Mouse (Mus musculus) adrenal gland, postnatal 10 days (tissue): ENCODE results near the gene Pkd1l1. TPM values are rescaled to one million over a fixed set of nuclear protein-coding genes. Genes with fewer than 3 reads are reported as not detected.
A peak's percentile ranks its signal among the peaks of the same experiment; 100 is the strongest.

Experiments used
- DNase-seq: peaks from one replicate; pipeline ENCODE4 v3.0.0; 2021; ENCODE audit warnings: mixed read lengths
- total RNA-seq, 2 experiments: library from RNA; stranded (reverse); gene quantifications; 2 replicates each; pipeline ENCODE4 v1.2.3; 2021

The Pkd1l1 gene
- total RNA-seq, 2 experiments from 2014 or later, result 0.09 to 0.15 TPM

- no peak for DNase-seq
These were observed 36.5 kb downstream of the Pkd1l1 start for GRCm38 (mm10) chr11:8936431-8937110.

GRCm38 (mm10) chr11:8916081-8916671 is 56.9 kb downstream of the Pkd1l1 start:
- no peak for DNase-seq

- DNase-seq, result no peak
These were observed 90.3 kb downstream of the Pkd1l1 start for GRCm38 (mm10) chr11:8882793-8883192.

- no peak for DNase-seq
These were observed 91.5 kb downstream of the Pkd1l1 start for GRCm38 (mm10) chr11:8881521-8881920.

- DNase-seq, result no peak
These were observed 103.0 kb downstream of the Pkd1l1 start for GRCm38 (mm10) chr11:8870115-8870514.

- DNase-seq, result no peak
These were observed 107.0 kb downstream of the Pkd1l1 start for GRCm38 (mm10) chr11:8866021-8866420.

GRCm38 (mm10) chr11:8863955-8864675 is 109.0 kb downstream of the Pkd1l1 start:
- DNase-seq, result no peak

GRCm38 (mm10) chr11:8862426-8862825 is 110.6 kb downstream of the Pkd1l1 start:
- no peak for DNase-seq

GRCm38 (mm10) chr11:8861978-8862377 is 111.1 kb downstream of the Pkd1l1 start:
- DNase-seq, result no peak

GRCm38 (mm10) chr11:8860878-8861277 is 112.2 kb downstream of the Pkd1l1 start:
- DNase-seq, result peak; percentile 37

- DNase-seq, result peak; percentile 91
These were observed 113.2 kb downstream of the Pkd1l1 start for GRCm38 (mm10) chr11:8859868-8860267.

GRCm38 (mm10) chr11:8859041-8859440 is 114.0 kb downstream of the Pkd1l1 start:
- DNase-seq, result no peak

GRCm38 (mm10) chr11:8856125-8856524 is 116.9 kb downstream of the Pkd1l1 start:
- DNase-seq, result no peak

GRCm38 (mm10) chr11:8848049-8848448 is 125.0 kb downstream of the Pkd1l1 start:
- DNase-seq, result no peak

GRCm38 (mm10) chr11:8847627-8848026 is 125.4 kb downstream of the Pkd1l1 start:
- no peak for DNase-seq

- DNase-seq, result no peak
These were observed 136.9 kb downstream of the Pkd1l1 start for GRCm38 (mm10) chr11:8836176-8836575.

GRCm38 (mm10) chr11:8834121-8834520 is 138.9 kb downstream of the Pkd1l1 start:
- no peak for DNase-seq

GRCm38 (mm10) chr11:8830551-8830950 is 142.5 kb downstream of the Pkd1l1 start:
- DNase-seq, result no peak

- no peak for DNase-seq
These were observed 143.5 kb downstream of the Pkd1l1 start for GRCm38 (mm10) chr11:8829561-8829960.

- DNase-seq, result no peak
These were observed 144.1 kb downstream of the Pkd1l1 start for GRCm38 (mm10) chr11:8828836-8829526.

GRCm38 (mm10) chr11:8826609-8827008 is 146.5 kb downstream of the Pkd1l1 start:
- DNase-seq, result no peak

GRCm38 (mm10) chr11:8826046-8826445 is 147.0 kb downstream of the Pkd1l1 start:
- no peak for DNase-seq

- no peak for DNase-seq
These were observed 147.7 kb downstream of the Pkd1l1 start for GRCm38 (mm10) chr11:8825413-8825812.
